16 mouse cellular contexts compared by ENCODE assay signal in the genomic region with DNA sequence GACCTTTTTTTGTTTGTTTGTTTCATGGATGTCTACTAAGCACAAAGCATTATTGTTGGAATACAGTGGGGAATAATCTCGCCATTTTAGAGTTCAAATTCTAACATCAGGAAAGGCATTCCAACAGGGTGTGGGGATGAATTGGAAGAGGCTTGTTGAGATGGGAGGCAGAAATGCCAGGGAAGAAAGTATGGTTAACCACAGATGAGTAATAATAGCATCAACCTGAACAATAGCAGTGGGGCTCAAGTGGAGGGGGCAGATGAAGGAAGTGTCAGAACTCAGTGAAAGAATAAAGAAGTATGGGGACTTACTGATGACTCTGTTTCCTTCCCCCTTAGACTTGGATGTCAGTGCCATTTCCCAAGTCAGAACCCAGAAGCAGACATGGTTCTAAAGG.
"Had no signal": no experiment of that assay in that cellular context is flagged by ENCODE, and none has a peak within 500 bp of the region (broad histone marks: within the 10 kb centered on the region; RNA-seq: fewer than 3 reads in every experiment).

No protein-coding gene starts in this region.

- H3K27ac ChIP-seq: neural tube, embryonic 12.5 days; neural tube, embryonic 13.5 days; neural tube, embryonic 15.5 days; stomach, embryonic 15.5 days; stomach, postnatal 0 days had no signal

- H3K4me2 ChIP-seq: neural tube, embryonic 12.5 days; neural tube, embryonic 13.5 days; neural tube, embryonic 15.5 days; stomach, embryonic 15.5 days had no signal

- H3K4me1 ChIP-seq: neural tube, embryonic 12.5 days; neural tube, embryonic 13.5 days; neural tube, embryonic 15.5 days; stomach, embryonic 15.5 days had no signal

- H3K36me3 ChIP-seq: neural tube, embryonic 12.5 days; neural tube, embryonic 13.5 days; neural tube, embryonic 15.5 days; stomach, embryonic 15.5 days had no signal

- H3K9me3 ChIP-seq: neural tube, embryonic 12.5 days; neural tube, embryonic 13.5 days; neural tube, embryonic 15.5 days; stomach, embryonic 15.5 days had no signal

- H3K4me3 ChIP-seq: neural tube, embryonic 12.5 days; neural tube, embryonic 13.5 days; neural tube, embryonic 15.5 days; stomach, embryonic 15.5 days had no signal

- DNase-seq: retina, postnatal 1 day; right cerebral cortex, adult 18-20 months; right cerebral cortex, postnatal 14 days; right cerebral cortex, postnatal 25 days; right cerebral cortex, postnatal 4 days; spleen, adult 18-20 months; thymus, adult 18-20 months; thymus, adult 2 months; thymus, postnatal 14 days; thymus, postnatal 25 days; thymus, postnatal 36 days had no signal

- H3K27me3 ChIP-seq: neural tube, embryonic 12.5 days; neural tube, embryonic 13.5 days; neural tube, embryonic 15.5 days; stomach, embryonic 15.5 days had no signal

- H3K9ac ChIP-seq: neural tube, embryonic 12.5 days; neural tube, embryonic 13.5 days; neural tube, embryonic 15.5 days; stomach, embryonic 15.5 days had no signal
